Mouse (Mus musculus): ENCODE measurements at regions not wholly inside any gene's neighbourhood (a gene's known extent, or its start where the extent isn't known, plus 50 kb on each side); places are given as distances from the start of the nearest gene placed in this dataset.
"Not testable (repeated sequence)": the region's sequence is repeated elsewhere in the genome, so short reads cannot be mapped to it uniquely, and the experiment has no call there.

DNA sequence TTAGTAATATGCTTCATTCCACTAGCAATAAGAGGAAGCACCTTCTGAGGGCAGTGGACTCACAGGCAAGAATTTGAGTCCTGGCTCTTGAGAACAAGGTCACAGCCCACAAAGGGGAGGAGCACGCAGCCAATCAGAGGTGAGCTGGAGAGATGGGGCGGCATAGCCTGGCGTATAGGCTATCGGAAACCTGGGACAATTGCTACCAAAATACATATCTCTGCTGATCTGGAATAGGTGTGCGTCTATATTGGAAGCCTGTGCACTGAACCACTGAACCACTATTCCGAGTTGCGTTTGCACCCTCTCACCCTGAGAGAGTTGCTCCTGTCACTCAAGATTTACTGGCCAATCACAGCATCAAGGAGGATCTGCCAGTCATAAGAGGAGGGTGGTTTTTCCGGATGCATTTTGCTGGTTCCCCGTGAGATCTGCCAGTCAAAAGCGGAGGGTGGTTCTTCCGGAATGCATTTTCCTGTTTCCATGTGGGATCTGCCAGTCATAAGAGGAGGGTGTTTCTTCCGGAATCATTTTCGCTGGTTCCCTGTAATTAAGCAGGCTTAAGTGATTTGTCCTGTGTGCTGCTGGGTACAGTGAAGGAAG lies 80.1 kb upstream of the Riok2 start:
- DNase-seq (ENCODE audit: low spot score in 2 of 2) = peak; percentile 88 to 94

DNA sequence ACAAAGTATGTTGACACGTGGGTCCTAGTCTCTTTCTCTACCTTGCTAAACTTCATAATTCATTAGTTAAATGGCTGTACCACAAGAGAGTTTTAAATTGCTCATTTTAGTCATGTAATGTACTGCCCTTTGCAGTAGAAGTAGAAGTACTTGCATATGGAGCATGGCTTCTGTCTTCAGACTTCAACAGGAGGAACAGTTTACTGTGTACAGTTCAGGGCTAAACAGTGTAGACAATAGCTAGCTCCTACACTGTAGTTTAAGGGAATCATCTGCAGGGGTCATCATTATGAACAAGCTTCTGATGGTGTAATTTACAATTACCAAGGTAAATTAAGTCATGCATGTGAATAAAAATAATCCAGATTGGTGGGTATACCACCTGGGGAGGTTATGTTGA lies 79.1 kb upstream of the Riok2 start:
- not testable (repeated sequence) for DNase-seq (ENCODE audit: low spot score in 2 of 2)

DNA sequence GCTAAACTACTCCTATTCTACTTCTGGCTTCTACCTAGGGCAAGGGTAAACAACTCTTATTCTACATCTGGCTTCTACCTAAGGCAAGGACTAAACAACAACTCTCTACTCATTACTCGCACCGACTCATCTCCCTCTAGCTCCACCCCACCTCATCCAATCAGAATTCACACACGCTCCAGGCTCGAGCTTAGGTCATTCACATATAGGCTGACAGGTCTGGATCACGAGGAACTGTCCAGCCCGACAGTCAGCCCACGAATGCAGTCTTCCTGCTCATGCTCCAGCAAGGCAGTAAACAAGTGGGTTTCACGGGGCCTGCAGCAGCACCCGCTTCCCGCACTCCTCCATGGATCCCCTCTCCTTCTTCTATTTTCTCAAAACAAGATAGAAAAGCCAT lies 70.6 kb upstream of the Riok2 start:
- DNase-seq (ENCODE audit: low spot score in 2 of 2) = not testable (repeated sequence)

Data from right cerebral cortex, postnatal 36 days (tissue).